Mouse (Mus musculus) small intestine, adult 2 months (tissue): ENCODE results near the gene Tbccd1.

Experiments used
- CTCF ChIP-seq: fragments of 200-500 bp; IDR thresholded peaks from 2 replicates; pipeline ENCODE4 v1.5.1; 2012; ENCODE audit warnings: low read depth, mild to moderate bottlenecking, control low read depth, inconsistent platforms, low read length, moderate library complexity, mixed read lengths; ENCODE audit not compliant: insufficient replicate concordance, insufficient read length; ENCODE audit errors: extremely low read depth
- POLR2A ChIP-seq: fragments of 200-500 bp; IDR thresholded peaks from 2 replicates; pipeline ENCODE4 v1.6.1; 2012; ENCODE audit warnings: low read depth, mild to moderate bottlenecking, control low read depth, inconsistent platforms, low read length, moderate library complexity

DNA sequence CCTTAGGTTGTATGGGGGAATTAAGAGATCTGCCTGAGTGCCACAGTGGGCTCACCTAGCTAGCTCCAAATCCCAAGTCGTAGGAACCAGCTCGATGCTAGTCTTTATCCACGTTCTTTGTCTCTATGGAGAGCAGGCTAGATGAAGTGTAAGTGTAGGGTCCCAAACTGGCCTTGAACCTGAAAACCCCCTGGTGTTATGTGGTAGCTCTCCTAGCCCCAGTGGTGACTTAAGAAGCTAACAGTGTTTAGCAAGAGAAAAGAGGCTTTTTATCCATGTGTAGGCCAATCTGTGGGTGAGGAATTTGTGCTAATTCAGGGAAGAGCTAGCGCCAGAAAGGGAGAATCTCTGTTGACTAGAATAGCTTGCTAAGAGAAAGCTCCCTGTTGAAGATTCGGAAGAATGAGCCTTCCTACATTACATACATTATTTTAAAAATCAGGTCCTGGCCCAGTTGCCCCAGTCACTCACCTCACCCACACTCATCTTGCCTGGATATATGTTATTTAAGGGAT, 81.9 kb downstream of the Tbccd1 start:
- TF ChIP-seq POLR2A (no peak), CTCF (no peak)
